Mouse (Mus musculus) spleen, postnatal 36 days (tissue): Measurements from ENCODE around the gene 9430015G10Rik.

ENCODE experiments used
- DNase-seq, 2 experiments: peaks; one replicate each; pipeline ENCODE4 v3.0.0; 2022; ENCODE audit warnings: low spot score in 2 of 2, mixed read lengths in 1 of 2

The 9430015G10Rik gene

DNA sequence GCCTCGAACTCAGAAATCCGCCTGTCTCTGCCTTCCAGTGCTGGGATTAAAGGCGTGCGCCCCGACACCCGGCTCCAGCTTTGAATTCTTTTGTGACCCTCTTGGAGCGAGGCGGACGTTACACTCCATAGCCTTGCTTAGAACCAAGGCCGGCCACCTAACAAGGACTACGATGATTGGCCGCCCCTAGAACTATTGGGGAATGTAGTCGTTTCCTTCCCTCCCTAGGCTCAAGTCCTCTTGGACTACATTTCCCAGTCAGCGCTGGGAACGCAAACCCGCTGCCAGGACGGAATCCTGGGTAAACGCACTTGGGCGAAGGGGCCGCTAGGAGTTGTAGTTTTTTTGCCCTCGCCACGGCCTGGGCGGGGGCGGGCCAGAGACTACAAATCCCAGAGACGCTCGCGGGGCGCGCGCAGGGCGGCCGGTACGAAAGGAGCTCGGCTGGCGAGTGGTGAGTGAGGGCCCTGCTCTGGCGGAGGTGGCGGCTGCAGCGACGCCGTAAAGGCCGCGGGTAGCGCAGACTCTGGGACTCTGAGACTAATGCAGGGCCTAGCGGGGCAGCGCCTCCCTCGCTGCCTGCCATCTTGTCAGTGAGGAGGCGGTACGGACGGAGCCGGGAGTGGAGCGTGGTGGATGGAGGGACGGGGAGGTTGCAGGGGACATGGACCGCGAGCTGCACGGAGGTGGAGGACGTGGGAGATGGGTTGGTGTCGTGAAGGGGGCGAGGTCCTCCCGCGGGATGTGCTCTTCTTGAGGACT is at the start of gene 9430015G10Rik:
9430015G10Rik (plus strand) TSS at position 413 of the 762 bp plus-strand sequence.
- DNase-seq: peak; percentile 99

DNA sequence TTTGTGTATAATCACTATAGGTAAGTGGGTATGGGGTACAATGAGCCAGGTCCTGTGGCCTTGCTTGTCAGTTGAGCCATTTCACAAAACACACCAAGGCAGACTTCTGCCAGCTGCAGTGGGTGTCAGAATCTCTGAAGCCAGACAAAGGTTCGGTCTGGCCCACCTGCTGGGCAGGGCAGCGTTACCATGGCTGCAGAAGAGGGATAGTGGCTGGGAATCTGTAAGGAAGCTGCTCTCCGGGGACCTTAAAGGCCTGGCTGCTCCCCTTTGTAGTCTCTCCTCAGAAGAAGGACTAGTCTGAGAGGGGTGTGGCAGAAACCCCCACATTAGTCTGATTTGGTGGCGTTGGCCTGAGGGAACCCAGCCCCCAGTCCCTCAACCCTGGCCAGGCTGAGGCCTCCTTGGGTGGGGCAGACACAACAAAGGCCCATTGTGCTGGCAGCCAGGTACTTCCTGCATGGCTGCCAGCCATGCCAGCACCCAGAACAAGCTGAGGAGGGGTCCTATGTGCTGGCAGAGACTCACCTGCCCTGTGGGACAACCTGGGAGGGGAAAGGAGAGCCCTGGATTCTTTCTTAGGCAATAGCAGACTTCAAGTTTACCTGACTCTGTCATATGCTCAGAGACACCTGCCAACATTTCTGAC is 45.8 kb upstream of the 9430015G10Rik start:
- no peak for DNase-seq

DNA sequence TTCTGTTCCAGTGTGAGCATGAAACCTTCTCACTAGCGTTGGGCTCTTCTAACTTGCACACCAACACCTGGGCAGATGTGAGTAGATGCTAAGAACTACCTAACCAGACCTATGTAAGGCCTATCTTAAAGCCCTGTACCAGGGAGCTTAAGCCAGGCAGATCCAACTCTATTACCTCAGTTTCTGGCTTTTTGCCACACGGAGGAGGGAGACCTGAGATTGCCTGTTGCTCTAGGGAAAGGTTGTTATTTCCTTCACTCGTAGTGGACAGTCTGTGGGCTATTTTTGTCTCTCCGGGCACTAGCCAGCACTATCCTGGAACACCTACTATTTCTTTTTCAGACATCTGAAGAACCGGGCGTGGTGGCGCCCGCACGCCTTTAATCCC is 45.3 kb upstream of the 9430015G10Rik start:
- no peak for DNase-seq

DNA sequence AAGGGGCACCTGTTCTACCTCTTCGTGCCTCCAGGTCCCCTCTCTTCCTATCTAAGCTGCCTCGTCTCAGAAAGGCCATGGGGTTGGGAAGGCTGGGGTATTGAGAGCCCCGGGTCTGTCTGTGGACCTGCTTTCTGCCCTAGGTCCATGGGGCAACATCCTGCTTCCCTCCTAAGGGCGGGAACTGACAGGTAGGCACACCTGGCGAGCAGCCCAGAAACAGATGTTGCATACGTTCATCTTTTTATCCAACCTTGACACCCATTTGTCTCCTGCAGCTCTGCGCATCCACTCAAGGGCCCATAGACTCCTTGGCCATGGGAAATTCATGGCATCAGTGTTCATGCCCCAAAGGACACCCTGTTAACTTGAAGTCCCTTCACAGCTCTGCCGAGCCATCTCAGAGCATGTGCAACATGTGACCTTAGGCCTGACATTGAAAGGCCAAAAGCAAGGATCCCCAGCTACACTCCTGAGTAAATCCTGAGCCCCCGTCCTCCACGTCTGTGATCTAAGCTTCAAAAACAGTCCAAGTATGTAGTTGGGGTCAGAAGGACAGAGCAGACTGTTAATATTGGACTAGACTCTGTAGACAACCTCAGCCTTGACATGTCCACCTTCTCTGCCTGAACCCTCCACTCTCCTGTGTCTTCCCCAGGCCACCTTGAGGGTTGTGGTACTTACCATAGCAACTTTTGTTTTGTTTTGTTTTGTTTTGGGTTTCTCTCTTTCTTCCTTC is 44.5 kb upstream of the 9430015G10Rik start:
- no peak for DNase-seq

DNA sequence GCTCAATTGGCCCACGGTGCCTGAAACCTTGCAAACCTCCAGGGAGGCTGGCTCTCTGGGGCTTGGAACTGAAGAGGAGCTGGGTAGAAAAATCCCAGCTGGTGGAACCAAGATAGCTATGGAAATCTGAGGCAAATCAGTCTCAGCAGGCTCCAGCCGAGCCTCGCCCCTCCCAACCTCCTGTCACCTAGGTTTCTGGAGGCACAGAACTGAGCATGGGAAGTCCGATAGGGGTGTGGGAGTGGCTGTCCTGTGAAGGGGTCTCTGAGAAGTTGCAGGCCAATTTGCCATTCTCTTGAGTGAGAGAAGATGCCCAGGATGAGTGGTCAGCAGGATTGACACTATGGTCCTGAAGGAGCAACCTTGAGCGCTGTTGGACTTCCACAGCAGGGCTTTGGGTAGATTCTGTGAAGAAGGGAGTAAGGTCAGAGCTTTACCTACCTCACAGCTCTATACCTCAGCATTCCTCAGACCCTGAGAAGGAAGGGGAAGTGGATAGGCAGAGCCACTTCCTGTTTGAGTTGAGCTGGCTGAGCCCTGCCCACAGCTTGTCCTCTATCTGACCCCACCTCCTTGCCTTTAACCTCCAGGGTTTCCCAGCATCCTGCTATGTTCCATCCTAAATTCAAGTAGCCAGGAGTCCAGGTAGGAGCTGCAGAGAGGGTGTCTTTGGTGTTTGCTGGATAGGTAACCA is 42.4 kb upstream of the 9430015G10Rik start:
- DNase-seq: peak; percentile 39 to 48

DNA sequence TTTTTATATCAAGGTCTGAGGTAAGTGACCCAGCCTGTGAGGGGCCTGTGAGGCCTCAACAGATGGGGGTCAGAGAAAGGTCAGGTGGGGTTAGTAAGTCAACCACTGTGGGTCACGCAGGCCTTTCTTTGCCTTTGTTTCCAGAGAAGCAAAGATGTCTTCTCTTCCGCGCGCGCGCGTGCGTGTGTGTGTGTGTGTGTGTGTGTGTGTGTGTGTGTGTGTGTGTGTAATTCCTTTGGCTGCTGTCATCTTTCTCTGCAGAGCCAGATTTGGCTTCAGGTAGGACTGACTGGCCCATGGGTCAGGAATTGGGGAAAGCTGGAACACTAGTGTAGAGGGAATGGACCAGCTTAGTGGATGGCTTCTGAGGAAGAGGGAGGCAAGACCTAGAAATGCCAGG is 40.1 kb upstream of the 9430015G10Rik start:
- no peak for DNase-seq

DNA sequence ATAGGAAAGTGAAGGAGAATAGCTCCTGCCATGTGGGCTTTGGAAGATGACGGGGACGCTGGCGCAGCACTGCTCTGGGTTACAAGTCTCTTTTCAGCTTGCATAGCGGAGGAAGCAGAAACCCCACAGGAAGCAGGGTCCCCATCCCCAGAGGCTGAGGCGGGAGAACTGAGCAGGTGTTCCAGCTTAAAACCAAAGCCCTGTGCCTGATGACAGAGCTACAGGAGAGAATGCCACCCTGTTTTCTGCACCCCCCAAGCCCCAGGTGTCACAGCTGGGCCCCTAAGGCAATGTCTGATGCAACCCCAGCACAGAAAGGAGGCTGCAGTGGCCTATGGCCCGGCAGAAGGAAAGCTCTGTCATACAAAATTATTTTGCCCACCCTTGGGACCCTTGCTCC is 39.5 kb upstream of the 9430015G10Rik start:
- DNase-seq: peak; percentile 40 to 46

DNA sequence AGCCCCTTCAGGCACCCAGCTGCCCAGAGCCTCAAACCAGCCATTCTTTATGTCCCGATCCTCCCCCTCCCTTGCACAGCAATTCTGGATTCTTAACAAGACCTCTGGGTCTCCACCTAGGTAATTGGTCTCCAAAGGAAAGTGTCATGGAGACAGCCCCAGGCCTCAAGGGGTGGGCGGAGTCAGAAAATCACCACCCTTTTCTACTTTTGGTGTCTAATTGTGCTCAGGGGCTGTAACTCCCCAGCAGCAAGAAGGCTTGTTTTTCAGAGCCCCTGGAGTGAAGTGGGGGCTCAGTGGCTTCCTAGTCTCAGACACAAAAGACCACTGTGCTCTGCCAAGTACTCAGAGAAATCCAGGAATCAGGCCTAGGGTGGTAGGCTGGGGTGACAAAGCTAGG is 39.1 kb upstream of the 9430015G10Rik start:
- no peak for DNase-seq

DNA sequence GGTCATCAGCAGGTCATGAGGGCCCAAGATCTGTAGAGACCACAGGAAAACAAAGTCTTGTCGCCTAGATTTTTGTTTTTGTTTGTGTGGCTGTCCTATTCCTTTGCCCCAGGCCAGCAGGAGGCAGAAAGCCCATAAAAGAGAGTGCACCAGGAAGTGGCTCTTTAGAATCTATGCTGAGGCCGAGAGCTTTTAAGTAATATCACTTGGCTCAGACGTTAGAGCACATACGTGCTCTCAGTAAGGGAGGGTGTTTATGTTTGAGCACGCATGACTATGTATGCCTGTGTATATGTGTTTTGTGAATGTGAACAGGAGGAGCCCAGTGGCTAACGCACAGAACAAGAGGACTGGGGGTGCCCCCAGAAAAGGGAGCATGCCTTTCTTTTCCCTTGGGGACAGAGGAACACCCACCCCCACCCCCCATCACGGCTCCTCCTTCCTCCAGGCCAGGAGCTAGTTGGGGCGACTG is 32.8 kb upstream of the 9430015G10Rik start:
- DNase-seq: peak in 1 of 2 experiments; percentile 26

DNA sequence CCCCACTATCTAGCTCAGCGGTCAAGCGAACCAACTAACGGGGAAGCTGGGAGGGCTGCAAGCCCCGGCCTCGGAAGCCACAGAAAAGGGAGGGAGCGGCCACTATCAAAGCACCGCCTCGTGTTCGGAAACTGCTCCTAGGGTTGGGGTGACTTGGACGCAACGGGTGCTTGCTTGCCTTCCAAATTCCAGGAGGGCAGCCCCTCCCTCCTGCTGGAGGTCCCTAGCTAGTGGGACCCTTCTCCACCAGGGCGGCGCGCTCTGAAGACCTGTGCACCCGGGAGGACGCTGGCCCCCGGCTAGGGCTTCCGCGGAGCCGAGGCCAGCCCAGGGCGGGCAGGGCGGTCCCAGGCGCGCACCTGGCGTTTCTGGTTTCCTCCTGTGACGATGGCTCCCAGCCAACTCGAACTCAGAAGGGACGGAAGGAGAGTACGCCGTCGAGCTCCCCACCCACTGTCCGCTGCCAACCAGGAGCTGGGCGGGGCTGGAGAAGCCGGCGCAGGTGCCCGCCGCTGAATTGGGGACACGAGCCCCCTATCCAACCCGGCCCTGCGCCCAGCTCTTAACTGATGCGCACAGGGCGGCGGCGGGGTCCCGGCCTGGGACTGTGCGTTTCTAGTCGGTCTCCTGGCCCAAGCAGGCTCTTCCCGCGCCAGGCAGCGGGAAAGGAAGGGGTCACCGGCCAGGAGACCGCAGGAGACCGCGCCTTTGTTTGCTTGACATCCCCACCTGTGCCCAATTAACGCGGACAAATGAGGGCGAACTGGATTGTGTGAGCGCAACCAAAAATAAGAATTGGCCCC is 32.1 kb upstream of the 9430015G10Rik start:
- DNase-seq: peak; percentile 59 to 62

DNA sequence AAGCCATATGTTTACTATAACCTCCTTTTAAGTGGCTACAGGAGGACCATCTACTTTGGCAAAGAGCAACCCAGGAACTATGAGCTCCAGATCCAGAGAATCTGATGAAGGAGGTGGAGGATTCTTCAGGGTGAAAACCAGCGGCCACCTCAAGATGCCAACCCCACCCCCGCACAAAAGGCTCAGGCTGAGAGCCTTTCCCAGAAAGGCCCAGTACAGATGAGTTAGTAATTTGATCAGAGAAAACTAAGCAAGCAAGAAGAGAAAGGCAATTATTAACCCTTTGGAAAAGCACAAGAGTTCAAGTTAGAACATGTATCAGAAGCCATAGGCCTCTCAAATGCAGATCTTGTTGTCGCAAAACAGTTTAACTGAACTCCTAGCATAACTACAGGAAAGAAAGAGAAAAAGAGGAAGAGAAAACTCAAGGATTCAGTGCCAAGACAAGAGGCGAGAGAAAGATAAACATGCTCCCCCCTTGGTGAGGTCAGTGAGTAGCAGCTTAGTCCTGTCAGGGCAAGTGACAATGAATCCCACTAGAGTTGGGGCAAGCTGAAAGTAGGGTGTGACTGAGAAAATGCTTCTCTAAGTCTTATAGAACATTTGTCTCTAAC is 27.1 kb upstream of the 9430015G10Rik start:
- no peak for DNase-seq

DNA sequence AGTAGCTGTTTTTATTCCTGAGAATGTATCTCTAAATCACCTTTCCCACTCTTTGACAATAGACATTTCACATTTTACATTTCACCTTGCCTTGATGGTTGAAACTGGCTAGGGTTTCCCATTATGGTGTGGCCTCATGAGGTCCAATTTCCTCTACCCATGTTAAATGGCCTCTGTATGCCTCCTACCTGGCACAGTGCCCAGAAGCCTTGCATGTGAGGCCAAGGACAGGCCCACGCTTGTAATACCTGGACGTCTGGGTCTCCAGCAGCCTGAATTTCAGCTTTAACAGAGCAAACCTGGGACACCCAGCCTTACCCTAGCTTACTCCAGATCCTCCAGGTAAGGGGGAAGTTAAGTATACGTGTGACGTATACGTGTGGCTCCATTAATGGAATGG is 26.4 kb upstream of the 9430015G10Rik start:
- DNase-seq: no peak

DNA sequence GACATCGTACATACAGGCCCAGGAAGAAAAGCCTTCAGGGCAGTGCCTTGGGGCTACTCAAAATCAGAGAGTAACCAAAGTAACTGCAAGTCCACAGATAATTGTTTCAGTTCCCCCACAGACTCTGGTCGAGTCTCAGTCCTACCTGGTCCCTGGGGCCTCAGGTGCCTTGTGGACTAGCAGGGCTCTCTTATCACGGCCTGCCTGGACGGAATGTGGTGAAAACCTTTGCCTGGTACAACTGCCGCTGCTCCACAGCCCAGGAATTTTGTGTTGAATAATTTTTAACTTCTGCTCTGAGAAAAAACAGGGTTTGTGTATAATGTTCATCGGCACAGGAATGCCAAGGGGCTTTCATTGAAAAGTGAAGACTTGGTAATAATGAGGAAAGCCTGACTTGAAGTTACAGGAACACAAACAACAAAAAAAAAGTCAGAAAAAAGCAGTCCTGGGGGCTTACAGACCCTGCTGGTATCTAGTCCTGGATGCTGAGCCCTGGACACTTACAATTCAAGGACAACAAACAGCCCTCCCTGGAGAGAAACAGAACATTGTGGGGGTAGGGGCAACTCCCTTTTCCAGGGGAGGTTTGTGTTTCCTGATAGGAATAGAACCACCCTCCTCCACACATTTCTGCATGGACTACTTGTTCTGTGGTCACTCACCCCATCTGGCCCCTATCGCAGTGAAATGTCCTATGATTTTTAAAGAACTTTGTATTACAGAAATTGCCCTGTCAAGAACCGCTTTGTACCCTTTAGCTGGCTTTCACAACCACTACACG is 25.5 kb upstream of the 9430015G10Rik start:
- no peak for DNase-seq

DNA sequence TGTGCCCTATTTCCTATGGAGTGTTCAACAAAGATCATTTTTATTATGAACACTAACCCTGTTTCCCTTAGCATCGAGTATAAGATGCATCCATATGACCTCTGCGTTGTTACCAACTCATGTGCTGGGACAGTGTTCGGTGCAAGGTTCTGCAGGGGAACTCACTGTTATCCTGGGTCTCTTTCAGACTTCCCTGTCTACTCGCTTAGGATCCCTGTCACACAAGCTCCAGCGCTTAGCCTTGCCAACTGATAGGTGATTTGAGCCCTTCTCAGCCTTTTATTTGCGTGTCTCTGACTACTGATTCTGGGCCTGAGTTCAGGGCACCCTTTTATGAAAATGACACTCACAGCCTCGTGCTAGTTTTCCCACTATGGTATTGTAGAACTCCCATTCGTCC is 24.5 kb upstream of the 9430015G10Rik start:
- no peak for DNase-seq

DNA sequence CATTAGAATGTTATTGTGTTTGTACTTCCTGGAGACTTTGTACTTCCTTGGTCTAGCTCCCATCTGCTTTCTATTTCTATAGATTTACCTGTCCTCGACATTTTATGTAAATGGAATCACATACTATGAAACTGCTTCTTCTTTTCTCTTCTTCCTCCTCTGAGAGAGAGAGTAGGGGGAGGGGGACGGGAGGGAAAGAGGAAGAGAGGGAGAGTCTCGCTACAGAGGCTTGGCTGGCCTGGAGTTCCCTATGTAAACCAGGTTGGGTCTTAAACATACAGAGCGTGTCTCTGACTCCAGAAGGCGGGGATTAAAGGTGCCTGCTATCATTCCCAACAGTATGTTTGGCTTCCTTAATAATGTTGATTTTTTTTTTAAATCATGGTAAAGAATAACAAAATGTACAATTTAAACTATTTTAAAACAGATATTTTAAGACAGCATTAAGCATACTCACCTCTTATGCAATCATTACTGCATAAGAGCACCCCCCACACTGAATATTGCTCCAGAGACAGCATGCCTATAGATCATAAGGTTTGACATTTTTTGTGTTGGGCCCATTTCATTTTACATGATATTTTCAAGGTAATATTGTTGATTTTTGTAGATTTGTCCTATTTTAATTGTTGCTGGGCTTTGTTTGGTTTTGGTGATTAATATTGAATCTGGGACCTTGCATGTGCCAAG is 22.2 kb upstream of the 9430015G10Rik start:
- peak; percentile 57 to 62 for DNase-seq

DNA sequence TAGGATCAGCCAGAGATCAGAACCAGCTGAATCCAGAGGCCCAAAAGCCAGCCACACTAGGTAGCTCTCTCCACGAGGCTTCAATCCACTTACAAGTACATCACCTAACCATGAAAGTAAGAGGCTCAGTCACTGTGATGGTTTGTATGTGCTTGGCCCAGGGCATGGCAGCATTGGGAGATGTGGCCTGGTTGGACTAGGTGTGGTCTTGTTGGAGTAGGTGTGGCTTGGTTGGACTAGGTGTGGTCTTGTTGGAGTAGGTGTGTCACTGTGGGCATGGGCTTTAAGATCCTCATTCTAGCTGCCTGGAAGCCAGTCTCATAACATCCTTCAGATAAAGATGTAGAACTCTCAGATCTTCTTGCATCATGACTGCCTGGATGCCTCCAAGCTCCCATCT is 18.5 kb upstream of the 9430015G10Rik start:
- DNase-seq: no peak

DNA sequence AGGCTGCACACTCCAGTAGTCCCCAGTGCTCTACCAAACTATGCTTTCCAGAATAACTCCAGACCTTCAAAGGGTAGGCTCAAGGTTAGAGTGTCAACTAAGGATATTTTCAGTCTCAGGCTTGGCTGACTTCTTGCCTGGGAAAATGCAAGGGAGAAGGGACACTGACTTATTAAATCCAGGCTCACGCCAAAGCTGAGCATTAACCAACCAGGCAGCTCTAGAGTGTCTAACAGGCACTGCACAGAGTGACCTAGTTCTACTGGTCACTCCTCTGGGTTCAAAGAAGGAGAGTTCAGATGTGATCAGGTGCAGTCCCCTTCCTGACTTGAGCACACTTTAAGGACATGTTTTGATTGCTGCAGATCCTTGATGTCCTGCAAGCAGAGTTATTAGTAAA is 17.0 kb upstream of the 9430015G10Rik start:
- DNase-seq: no peak

DNA sequence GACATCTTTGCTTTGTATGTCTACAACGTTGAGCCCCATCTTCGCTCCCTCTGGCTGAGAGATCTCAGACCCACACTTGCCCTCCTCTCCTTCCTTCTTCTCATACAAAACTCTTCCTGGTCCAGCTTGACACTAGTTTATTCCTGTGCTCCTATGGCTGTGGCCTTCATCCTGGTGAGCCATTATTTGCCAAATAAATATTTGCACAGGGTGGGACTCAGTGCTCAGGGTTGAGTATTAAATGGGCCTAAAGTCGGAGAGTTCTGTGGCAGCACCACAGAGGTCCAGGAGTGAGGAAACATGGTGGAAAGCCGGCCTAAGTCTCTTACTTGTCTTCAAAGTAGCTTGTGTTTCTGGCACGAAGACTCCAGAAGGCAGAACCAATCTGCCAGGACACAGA is 16.0 kb upstream of the 9430015G10Rik start:
- DNase-seq: no peak

DNA sequence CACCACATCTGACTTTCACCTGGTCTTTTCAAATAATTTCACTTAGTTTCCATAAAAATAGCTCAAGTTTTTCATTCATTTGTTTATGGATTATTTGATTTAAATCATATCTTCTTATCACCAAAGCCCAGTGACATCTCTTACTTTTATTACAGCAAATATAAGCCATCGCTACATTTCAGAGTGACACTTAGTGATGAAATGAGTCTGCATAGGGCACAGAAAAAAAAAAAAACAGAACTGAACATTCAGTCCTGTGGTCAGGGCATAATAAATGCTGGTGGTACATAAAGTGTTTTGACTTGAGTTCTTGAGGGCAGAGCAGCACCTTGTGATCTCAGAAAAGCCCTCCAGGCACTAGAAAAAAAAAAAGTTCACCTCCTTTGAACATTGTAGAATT is 13.6 kb upstream of the 9430015G10Rik start:
- no peak for DNase-seq
